Mouse (Mus musculus): ENCODE measurements around the gene Exo5.
A peak's percentile ranks its signal among the peaks of the same experiment; 100 is the strongest.

Exo5 gene

DNA sequence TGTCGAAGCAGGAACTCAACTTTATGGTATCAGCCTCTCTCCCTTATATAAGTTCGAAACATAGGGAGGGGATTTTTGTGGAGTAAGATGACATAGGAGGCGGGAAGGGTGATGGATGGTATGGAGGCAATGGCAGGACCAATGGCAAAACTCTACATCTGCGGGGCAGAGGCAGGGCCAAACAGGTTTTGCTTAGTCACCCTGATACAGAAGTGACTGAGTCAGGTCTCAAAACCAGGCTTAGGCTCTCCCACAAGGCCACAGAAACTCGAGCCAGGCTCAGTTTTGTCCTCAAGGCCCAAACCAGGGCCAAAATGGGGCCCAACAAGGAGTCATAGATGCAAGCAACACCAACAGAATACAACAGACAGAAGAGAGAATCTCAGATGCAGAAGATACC is 19.2 kb downstream of the Exo5 start:
- DNase-seq (ENCODE audit: low read depth, low spot score), result no peak

GRCm38 (mm10) chr4:120904533-120904932 is 20.3 kb downstream of the Exo5 start:
- DNase-seq (ENCODE audit: low read depth, low spot score), result no peak

DNA sequence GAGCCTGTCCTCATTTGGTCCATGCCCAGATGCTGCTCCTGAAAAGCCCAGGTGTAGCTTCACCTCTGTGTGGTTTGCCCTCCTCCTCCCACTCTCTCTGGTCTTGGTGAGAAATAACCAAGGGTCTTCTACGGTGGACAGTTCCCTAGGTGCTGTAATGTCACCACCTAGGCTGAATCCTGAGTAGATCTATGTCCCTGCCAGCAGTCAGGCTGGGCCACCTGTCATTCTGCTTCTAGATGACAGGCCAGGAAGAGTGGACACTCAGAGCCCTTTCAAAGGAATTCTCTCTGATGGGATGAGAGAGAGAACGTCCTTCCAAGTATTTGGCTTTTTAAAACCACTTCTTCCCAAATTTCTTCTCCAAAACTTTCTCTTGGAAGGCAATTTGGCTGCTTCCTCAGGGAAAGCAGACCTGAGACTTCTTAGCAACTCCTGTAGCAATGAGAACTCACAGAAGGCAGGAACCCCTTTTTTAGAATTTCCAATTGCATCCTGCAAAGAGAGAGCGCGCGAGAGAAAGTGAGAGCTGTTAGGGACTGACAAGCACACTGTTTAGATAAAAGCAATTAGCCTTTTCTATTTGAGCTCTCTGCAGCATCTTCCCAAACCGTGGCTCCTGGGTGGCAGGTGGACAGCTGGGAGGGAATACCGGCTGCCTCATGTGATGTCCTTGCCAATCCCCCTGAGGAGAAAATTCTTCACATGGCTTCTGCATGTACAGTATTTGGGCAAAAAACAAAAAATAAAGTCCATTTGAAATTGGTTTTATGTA is 28.8 kb downstream of the Exo5 start:
- DNase-seq (ENCODE audit: low read depth, low spot score), result no peak

DNA sequence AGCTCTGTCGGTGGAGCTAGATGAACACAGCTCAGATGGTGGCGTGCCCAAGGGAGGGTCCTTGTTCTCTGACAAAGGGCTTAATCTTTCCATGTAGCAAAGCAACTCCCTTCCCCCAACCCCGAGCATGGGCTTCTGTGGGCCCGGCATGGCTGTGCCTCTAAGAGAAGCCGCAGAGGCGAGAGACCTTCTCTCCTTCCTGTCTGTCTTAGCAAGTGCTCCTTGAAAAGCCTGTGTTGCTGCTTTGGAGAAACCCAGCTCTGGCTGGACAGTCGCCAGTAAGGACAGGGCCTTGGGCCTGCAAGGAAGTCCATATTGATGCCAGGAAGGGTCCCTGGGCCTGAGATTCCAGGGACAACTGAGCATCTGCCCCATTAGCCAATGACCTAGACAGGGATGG is 29.6 kb downstream of the Exo5 start:
- no peak for DNase-seq (ENCODE audit: low read depth, low spot score)

- no peak for DNase-seq (ENCODE audit: low read depth, low spot score)
Observed at GRCm38 (mm10) chr4:120894584-120894983, 30.2 kb downstream of the Exo5 start.

GRCm38 (mm10) chr4:120893656-120894401 is 31.0 kb downstream of the Exo5 start:
- DNase-seq (ENCODE audit: low read depth, low spot score), result no peak

DNA sequence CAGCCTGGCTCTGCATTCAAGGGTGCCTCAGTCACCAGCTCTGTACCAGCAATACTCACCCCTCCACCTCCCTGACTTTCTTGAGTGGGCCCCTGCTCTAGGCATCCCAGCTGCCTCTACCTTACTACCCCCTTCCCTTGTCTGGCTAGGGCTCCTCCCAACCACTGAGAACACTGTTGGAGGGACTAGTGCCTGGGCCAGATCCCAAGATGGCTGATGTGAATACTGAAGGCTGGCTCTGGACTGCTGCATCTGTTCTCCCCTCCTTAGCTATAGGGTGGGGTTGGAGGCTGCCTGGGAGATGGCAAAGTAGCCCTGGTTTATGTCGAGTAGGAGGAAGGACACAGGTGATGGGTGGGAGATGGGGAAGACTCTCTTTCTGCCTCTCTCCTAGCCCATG is 32.3 kb downstream of the Exo5 start:
- no peak for DNase-seq (ENCODE audit: low read depth, low spot score)

DNA sequence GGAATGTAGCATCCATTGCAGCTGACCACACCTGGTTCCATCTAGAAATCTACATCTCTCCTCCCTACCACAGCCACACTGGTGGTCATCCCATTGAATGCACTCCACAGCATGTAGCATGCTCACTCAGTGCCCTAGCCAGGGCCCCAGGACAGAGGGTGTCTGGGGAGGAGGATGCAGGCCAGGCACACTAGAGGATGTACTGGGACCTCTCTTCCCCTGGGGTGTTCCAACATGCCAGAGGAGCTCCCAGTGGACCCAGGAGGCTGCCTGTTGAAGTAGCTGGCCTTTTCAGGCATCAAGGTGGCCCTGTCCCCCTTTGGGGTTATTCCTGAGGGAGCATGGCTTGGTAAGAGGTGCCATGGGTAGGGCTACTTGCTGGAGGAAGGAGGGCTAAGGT is 32.9 kb downstream of the Exo5 start:
- no peak for DNase-seq (ENCODE audit: low read depth, low spot score)

DNA sequence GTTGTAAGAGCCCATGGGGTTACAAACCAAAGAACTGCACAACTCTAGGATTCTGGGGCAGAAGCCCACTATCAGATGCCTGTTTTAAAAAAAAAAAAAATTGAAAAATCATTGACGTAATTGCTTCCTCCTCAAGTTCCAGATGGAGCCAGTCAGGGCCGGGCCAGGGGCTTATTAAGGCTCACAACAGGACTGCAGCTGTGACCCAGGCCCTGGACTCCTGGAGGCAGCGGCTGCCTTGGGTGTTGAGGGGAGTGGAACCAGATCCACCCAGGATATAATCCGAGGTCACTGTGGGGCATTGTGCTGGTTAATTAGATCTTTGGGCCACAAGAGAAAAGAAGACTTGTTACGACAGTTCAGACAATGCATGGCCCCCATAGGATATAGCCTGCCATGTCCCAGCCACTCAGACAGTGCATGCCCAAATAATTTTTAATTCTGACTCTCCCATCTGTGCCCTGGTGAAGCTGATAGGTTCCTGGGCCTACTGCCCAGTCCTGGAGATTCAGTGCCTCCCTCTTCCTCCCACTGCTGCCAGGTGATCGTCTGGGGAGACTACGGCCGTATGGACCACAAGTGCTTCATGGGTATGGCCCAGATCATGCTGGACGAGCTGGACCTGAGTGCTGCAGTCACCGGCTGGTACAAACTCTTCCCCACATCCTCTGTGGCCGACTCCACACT is 33.9 kb downstream of the Exo5 start:
- no peak for DNase-seq (ENCODE audit: low read depth, low spot score)

- no peak for DNase-seq (ENCODE audit: low read depth, low spot score)
Observed at GRCm38 (mm10) chr4:120888884-120889283, 35.9 kb downstream of the Exo5 start.

- peak; percentile 61 for DNase-seq (ENCODE audit: low read depth, low spot score)
Observed at GRCm38 (mm10) chr4:120887381-120888112, 37.3 kb downstream of the Exo5 start.

GRCm38 (mm10) chr4:120886811-120887210 is 38.0 kb downstream of the Exo5 start:
- no peak for DNase-seq (ENCODE audit: low read depth, low spot score)

DNA sequence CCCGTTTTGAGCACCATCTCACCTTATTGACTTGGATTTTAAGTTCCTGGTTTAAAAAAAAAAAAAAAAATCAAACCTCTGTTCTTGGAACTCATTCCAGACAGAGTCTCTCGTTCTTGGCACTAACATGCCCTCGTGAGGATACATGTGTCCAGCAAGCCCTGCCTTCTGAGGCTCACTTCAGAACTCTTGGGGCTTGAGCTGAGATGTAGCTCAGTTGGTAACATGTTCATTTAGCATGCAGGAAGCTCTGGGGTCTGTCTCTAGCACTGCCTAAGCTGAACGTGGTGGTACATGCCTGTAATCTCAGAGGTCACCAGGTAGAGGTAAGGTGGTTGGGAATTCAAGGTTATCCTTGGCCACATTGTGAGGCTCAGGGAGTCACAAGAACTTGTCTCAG is 38.7 kb downstream of the Exo5 start:
- DNase-seq (ENCODE audit: low read depth, low spot score), result no peak

- DNase-seq (ENCODE audit: low read depth, low spot score), result no peak
Observed at GRCm38 (mm10) chr4:120885208-120886120, 39.4 kb downstream of the Exo5 start.

GRCm38 (mm10) chr4:120882002-120882625 is 42.7 kb downstream of the Exo5 start:
- peak; percentile 72 for DNase-seq (ENCODE audit: low read depth, low spot score)

- DNase-seq (ENCODE audit: low read depth, low spot score), result no peak
Observed at GRCm38 (mm10) chr4:120880731-120881432, 43.9 kb downstream of the Exo5 start.

- no peak for DNase-seq (ENCODE audit: low read depth, low spot score)
Observed at GRCm38 (mm10) chr4:120879386-120879785, 45.4 kb downstream of the Exo5 start.

GRCm38 (mm10) chr4:120878728-120879127 is 46.1 kb downstream of the Exo5 start:
- DNase-seq (ENCODE audit: low read depth, low spot score), result no peak

GRCm38 (mm10) chr4:120875961-120876360 is 48.9 kb downstream of the Exo5 start:
- no peak for DNase-seq (ENCODE audit: low read depth, low spot score)

Data from A20 (cell line).